Mouse (Mus musculus) retina, adult 2 months (tissue): ENCODE measurements at regions not wholly inside any gene's neighbourhood (a gene's known extent, or its start where the extent isn't known, plus 50 kb on each side); places are given as distances from the start of the nearest gene placed in this dataset.
A peak's percentile ranks its signal among the peaks of the same experiment; 100 is the strongest.

Experiments
- DNase-seq: peaks from one replicate; pipeline ENCODE4 v3.0.0-alpha.2; 2012; ENCODE audit warnings: low read depth, low spot score

- no peak for DNase-seq
Measured at GRCm38 (mm10) chr5:64498431-64498830, 304.8 kb upstream of the Klf3 start.

- DNase-seq: no peak
Measured at GRCm38 (mm10) chr5:64499131-64499530, 304.1 kb upstream of the Klf3 start.

- no peak for DNase-seq
Measured at GRCm38 (mm10) chr5:64500413-64500812, 302.8 kb upstream of the Klf3 start.

DNA sequence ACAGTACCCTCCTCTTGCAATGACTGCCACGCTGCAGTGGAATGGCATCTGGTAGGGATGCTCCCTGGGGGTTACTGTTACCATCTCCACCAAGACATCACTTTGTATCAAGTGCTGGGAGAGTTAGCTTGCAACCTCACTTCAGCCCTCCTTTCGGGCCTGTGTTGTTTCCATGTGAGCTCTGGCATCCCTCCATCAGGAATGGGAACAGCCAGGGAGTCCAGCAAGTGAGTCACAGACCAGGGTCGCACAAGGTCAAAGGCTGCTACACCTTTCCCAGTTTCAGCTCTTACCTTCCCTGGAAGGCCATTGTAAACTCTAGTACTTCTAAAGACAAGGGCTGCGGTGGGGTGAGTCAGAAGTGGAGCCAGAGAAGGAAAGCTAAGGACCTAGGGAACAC is 302.3 kb upstream of the Klf3 start:
- no peak for DNase-seq

- no peak for DNase-seq
Measured at GRCm38 (mm10) chr5:64501746-64502145, 301.4 kb upstream of the Klf3 start.

DNA sequence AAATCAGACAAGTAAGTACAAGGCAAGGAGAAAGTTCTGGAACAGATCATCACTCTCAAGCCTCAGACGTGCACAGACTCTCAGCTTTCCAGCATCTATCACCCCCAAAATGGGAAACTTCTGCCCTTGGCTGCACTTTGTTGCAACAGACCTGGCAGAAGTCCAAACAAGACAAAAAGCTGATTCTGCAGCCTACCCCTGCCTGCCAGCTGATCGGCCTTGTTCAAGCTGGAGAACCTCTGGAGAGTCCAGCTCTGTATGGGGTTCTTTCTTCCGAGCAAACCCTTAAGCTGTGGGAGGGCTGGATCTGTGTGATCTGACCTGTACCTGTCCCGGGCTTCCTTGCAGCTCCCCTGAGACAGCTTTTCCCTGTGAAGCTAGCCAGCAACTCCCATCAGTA is 299.7 kb upstream of the Klf3 start:
- DNase-seq: no peak

DNA sequence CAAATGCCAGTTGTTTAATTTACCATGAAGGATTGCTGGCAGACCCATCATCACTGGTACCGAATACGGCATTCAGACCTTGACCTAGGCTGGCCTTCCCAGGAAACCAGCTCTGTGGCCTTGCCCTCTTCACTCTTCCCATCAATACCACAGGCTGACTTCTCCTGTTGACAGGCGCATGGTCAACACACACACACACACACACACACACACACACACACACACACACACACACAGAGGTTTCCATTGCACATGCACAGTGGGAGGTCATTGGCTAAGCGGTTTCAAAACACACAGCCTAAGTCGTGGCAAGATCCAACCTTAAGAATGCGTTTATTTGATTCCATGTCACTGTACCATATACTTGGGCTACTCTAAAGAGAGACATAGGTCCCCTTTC is 298.7 kb upstream of the Klf3 start:
- DNase-seq: no peak

DNA sequence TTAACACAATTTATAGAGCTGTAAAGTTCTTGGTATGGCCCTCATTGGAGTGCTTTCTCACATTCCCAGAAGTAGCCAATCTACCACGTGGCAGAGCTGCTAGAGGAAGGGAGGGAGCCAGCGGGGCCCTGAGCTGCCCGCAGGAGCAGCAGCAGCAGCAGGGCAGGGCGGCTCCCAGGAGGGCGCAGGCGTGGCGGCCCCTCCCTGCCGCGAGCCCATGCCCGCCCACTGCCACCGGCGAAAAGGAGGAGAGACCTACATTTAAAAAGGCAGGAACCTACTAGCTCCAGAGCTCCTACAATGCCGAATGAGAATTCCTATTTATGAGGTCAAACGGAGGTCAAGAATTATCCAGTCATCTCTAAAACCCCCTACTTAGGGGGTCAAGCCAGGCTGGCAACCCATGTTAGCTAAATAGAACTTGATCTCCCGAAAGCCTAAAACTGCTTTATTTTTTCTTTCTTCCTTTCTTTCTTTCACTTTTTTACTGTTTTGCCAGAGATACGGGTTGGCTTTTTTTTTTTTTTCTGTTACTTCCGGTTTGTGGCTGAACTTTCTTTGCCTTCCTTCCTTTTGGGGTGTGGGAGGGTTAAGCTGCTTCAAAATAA is 297.9 kb upstream of the Klf3 start:
- DNase-seq: no peak

DNA sequence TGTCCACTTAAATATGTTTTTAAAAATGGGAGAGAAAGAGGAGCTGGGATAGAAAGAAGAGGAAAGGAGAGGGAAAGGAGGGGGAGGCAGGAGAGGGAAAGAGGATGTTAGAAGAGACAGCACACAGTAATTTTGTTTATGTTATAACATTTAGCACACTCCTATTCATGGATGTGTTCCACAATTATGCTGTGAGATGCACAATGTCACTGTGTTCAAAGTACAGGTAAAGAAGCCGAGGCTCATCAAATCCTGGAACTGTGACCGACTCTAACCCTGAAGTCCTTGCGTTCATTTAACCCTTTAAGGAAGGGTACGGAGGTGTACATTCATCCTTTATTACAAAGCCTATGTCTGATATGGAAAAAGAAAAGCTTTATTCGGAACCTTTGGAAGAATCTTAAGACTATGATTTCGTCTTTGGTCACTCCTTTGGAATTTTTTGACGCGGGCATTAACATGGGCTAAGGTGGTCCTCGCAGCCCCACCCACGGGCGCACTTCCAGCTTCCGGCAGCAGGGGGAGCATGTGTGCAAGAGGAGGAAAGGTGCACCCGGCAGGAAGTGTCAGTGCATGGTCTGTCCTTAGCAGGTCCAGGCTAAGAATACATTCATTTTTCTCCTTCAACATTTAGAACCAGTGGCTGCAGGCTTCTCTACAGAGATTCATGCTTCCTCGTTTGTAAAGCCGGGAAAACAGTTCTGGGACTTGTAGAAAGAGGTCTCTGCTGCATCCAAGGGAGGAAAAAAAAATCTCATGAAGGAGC is 297.2 kb upstream of the Klf3 start:
- peak; percentile 6 for DNase-seq

- DNase-seq: no peak
Measured at GRCm38 (mm10) chr5:64508565-64508964, 294.6 kb upstream of the Klf3 start.

DNA sequence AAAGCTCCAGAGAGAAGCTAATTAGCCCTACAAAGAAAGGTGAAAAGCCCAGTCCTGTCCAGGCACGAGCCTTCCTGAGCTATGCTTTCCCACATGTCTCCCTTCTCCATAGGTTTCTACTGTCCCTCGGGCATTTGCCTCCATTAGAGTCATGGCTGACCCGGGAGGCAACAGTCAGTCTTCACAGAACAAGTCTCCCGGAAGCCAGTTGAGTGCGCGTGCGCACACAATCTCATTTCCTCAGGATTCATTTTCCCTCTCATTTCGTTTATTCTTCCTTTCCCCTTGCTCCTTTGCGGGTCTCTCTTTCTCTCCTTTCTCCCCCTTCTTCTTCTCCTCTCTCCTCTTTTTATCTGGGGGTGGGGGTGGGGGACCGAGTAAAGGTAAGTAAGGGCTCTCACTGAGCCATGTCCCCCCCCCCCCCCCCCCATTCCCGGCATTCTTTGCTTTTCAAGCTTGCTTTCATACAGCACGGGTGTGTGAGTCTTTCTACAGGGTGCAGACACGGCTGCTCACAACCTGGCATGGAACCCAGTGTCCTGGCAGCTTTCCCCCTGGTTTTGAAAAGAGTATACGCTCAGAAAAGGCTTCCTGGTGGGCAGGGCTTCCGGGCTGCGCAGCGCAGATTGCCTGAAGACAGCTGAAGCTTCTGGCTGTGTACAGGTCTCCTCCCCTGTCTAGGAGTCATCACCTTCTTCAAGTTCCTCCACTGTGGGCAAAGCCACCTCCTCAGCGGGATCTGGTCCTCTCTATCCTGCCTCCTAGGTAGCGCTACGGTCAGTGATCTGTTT is 289.8 kb upstream of the Klf3 start:
- DNase-seq: no peak

DNA sequence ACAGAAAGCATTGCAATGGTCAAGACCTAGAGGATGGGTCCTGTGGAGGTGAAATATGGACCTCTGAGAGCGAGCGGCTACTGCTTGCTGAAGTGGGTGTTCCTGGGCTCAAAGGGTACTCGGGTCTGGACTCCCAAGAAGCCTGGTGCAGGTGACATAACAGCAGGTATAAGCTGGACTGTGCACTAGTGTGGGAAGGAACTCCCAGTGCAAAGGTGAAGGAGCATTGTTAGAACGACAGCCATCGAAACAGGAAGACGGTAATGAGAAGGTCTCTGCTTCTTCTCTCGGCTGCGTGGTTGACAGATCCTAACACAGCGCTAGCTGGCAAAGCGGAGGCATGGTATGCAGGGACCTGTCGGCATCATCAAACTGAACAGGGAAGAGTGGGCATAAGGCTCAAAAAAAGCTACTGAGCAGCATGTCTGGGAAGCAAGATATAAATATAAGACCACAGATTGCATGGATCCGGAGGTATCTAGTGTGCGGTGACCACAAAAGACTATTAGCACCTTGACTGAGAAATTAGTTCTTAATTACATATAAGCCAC is 287.0 kb upstream of the Klf3 start:
- DNase-seq: no peak

- DNase-seq: no peak
Measured at GRCm38 (mm10) chr5:64517241-64517640, 285.9 kb upstream of the Klf3 start.

GRCm38 (mm10) chr5:64517835-64518234 is 285.4 kb upstream of the Klf3 start:
- DNase-seq: no peak

- no peak for DNase-seq
Measured at GRCm38 (mm10) chr5:64519036-64519435, 284.2 kb upstream of the Klf3 start.

GRCm38 (mm10) chr5:64519731-64520130 is 283.5 kb upstream of the Klf3 start:
- no peak for DNase-seq

GRCm38 (mm10) chr5:64521401-64521800 is 281.8 kb upstream of the Klf3 start:
- DNase-seq: no peak

- DNase-seq: no peak
Measured at GRCm38 (mm10) chr5:64521969-64522368, 281.2 kb upstream of the Klf3 start.

- no peak for DNase-seq
Measured at GRCm38 (mm10) chr5:64526521-64526920, 276.7 kb upstream of the Klf3 start.

DNA sequence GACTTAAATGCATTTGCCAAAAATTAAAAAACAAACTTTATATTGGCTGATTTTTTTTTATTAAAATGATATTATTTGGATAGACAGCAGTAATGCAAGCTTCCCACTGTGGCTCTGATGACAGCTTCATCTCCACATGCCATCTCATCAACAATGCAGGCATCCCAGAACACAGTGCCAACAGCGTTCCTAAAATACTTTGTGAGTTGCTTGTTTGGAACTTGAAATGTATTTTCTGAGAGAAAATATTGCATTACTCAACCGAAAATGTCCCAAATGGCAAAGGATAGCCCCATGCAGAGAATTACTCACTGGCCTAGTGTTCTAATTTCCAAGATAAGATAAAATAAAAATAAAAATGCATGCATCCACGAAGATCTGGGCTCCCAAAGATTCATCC is 275.2 kb upstream of the Klf3 start:
- DNase-seq: no peak

GRCm38 (mm10) chr5:64534371-64534770 is 268.8 kb upstream of the Klf3 start:
- no peak for DNase-seq

- no peak for DNase-seq
Measured at GRCm38 (mm10) chr5:64534947-64535346, 268.2 kb upstream of the Klf3 start.
